Mouse (Mus musculus) cerebellum, postnatal 25 days (tissue): ENCODE results near the gene Gpr25.
A peak's percentile ranks its signal among the peaks of the same experiment; 100 is the strongest.

Experiments used
- DNase-seq, 2 experiments: peaks; one replicate each; pipeline ENCODE4 v3.0.0; 2021; ENCODE audit warnings: mixed read lengths in 2 of 2

Gpr25 gene

GRCm38 (mm10) chr1:136260635-136261238 is at the start of gene Gpr25:
TSS of gene Gpr25 (minus strand) at chr1:136260873.
- DNase-seq = no peak

DNA sequence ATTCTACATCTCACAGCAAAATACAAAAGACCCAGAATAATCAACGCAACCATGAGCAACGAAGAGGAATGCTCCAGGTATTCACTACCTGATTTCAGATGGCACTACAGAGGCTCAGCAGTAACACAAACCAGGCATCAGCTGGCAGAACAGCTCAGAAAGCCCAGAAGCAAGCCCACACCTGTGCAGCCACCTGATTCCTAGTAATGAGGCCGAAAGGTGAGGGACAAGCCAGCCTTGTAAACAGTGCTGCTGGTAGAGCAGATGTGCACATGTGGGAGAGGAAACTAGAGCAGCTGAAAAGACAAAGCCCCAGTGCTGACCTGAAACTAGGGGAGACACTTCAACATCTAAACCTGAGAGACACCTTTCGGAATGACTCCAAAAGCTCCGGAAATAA is 48.5 kb upstream of the Gpr25 start:
- no peak for DNase-seq

GRCm38 (mm10) chr1:136306424-136306823 is 45.8 kb upstream of the Gpr25 start:
- DNase-seq = peak; percentile 35 to 68

GRCm38 (mm10) chr1:136293961-136294360 is 33.3 kb upstream of the Gpr25 start:
- DNase-seq = no peak

GRCm38 (mm10) chr1:136289803-136290202 is 29.1 kb upstream of the Gpr25 start:
- no peak for DNase-seq

- no peak for DNase-seq
These were observed 16.7 kb upstream of the Gpr25 start for GRCm38 (mm10) chr1:136277366-136277765.

DNA sequence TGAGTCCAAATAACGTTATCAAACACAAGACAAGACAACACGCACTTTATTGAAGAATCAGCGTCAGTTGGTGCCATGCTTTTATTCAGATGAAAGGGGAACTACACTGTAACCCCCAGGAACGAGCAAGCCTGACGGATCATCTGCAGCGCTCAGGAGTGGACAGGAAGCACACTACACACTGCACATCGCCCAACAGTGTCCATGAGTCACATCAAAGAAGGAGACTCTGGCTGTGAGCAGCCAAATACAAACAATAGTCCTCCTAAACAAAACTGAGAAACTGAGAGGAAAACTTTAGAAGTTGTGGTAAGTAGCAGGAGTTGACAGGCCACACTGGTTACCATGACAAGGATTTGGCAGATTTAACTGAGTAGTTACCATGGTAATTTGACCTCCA is 7.6 kb upstream of the Gpr25 start:
- DNase-seq = no peak

- DNase-seq = no peak
These were observed 5.5 kb upstream of the Gpr25 start for GRCm38 (mm10) chr1:136266127-136266526.

DNA sequence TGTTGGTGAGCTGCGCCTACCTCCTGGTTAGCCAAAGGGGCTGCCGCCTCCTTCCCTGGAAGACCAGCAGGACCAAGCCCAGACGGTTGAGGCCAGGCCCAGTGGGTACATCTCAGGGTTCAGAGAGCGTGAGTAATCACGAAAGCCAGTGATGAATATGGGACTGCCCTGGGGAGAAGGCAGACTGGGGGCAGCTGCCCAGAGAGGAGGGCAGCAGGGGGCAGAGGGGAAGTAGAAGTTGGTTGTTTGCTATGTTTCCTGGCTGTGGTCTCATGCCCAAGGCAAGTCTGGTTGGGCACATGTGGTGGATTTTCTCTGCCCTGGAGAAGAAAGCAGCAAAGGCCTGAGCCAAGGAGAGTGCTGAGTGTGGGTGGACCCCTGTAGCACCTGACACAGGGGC is 2.7 kb upstream of the Gpr25 start:
- DNase-seq = no peak

GRCm38 (mm10) chr1:136259893-136260634 is 609 bp downstream of the Gpr25 start:
- peak; percentile 90 to 94 for DNase-seq

DNA sequence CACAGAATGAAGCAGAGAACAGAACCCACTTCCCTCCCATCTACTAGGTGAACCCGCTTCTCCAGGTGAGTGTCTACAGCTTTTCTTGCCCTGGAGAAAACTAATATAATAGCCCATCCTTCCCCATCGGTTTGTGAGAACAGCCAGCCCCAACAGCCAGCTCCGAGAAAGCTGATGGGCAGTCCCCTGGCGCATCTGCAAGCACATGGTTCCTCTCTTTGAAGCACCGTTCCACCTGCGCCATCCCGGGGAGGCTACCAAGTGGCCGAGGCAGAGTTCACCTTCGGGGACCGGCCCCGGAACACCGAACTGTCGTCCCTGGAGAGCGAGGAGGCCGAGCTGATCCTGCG is 1.2 kb downstream of the Gpr25 start:
- DNase-seq = no peak

DNA sequence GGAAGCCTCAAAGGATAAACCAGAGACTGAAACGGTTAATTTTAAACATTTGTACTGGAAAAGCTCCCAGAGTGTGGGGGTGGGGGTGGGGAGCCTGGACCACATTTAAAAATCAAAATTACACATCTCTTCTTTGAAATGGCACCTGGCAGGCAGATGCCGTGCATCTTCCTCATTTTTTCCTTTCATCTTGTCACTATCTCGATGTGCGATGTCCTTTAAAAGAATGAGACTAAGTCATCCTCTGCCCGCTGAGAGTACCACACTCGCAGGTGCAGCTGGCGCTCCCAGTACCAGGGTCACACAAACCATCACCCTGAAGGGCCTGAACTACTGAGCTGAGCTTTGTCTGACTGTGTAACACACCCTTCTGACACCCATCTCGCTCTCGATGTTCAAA is 2.2 kb downstream of the Gpr25 start:
- no peak for DNase-seq

DNA sequence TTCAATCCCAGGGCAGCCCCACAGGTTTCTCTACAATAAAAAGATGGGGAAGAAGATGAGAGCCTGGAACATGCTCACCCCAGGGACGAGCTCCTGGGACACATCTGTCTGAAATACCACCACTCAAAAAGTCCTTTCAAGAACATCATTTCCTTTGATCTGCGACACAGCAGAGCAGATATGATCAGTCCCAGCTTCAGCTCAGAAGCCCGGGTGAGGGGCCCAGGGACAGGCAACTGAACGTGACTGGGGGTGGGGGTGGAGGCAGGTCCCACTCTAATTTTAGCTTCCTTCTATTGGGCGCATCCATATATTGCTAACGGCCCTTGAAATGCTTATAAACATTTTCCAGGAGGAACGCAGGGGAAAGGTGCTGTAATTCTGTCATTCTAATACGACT is 5.0 kb downstream of the Gpr25 start:
- no peak for DNase-seq

- DNase-seq = no peak
These were observed 5.5 kb downstream of the Gpr25 start for GRCm38 (mm10) chr1:136255174-136255573.

- no peak for DNase-seq
These were observed 6.1 kb downstream of the Gpr25 start for GRCm38 (mm10) chr1:136254503-136255065.

DNA sequence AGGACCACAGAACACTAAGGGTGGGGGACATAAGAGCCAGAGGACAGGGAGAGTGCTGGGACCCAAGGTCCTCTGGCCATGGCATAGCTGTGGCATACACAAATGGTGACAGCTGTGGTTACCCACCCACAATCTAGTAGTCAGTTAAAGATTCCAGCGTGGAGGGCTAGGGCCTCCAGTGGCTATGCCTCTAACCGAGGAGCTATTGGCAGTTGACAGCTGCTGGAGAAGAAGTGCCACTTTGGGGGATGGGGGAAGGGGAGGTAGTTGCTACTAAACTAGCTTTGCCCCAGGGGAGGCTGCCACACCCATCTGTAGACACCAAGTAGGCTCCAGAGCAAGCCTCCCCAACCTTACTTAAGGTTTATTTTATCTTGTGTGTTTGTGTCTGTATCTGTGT is 7.2 kb downstream of the Gpr25 start:
- no peak for DNase-seq

GRCm38 (mm10) chr1:136249662-136250061 is 11.0 kb downstream of the Gpr25 start:
- DNase-seq = no peak

DNA sequence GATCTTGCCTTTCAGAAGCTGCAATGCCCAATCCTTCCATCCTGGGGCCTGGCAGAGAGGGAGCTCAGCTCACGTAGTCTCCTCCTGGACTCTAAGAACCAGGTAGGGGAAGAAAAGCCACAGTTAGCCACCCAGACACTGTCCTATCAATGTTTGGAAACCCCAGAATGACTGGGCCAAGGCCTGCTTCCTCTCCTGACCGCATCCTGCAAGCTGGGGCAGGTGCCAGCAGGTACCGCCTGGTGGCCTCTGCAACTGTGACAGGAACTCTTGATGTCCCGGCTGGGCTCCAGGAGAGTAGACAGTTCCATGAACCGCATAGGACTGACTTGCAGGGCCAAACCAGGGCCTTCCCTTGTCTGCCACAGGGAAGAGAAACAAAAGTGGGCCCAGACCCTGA is 13.3 kb downstream of the Gpr25 start:
- no peak for DNase-seq

- no peak for DNase-seq
These were observed 16.2 kb downstream of the Gpr25 start for GRCm38 (mm10) chr1:136244469-136244868.

GRCm38 (mm10) chr1:136241801-136242200 is 18.9 kb downstream of the Gpr25 start:
- no peak for DNase-seq

GRCm38 (mm10) chr1:136238495-136238894 is 22.2 kb downstream of the Gpr25 start:
- no peak for DNase-seq

- no peak for DNase-seq
These were observed 26.0 kb downstream of the Gpr25 start for GRCm38 (mm10) chr1:136234595-136235092.

GRCm38 (mm10) chr1:136233892-136234594 is 26.6 kb downstream of the Gpr25 start, which contains the start of gene Inava:
TSS of gene Inava (minus strand) at chr1:136234264.
- peak; percentile 41 to 58 for DNase-seq
